Mouse (Mus musculus): ENCODE measurements around the gene 2310057N15Rik.

GRCm38 (mm10) chr16:88744750-88745340, 29.2 kb downstream of the 2310057N15Rik start:
- TF ChIP-seq TAL1 (IDR thresholded peaks at IDR 0.05; ENCODE audit: low read length) (no peak), GATA1 (IDR thresholded peaks at IDR 0.05; ENCODE audit: low read length) (no peak)
